In the genomic region with DNA sequence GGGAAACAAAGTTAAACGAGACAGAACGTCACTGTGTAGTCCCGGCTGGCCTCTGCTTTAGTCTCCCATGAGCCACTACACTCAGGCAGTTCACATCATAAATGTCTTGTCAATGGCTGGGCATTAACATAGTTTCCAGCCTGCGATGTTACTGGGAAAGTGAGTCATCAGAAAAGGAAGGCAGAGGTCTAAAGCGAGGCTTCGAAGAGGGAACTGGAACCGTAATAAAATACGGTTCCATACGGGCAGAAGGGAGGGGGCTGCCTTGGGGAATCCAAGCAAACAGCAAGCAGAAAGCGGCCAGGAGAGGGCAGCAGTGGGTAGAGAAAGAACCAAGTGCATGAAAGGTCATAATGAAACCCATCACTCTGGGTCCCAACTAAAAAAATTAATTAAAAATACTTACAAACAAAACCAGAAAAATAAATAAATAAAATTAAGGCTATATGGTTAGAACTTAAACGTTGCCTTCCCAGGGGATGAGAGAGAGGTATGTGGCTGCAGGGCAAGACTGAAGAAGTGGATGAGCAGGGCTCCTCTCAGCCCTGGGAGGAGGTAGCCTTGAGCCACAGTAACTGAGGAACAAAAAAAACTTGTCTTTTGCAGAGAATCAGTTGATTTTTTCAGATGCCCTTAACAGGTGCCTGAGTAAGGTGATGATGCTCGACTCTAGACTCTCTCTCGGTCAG, we compare ENCODE assay signal across 8 mouse cellular contexts. TPM values are rescaled to one million over a fixed set of nuclear protein-coding genes. Genes with fewer than 3 reads are reported as not detected.
A peak's percentile ranks its signal among the peaks of the same experiment; 100 is the strongest.
DNase-seq lines count a peak whose midpoint lies in the region; ATAC-seq lines count a peak whose summit lies in the region.

No protein-coding gene starts in this region.

- peak; percentile 54 for DNase-seq in c-Kit-negative CD71-positive TER-119-positive erythroid progenitor cells, embryonic 14.5 days (ENCODE audit: low read depth, low spot score)
- peak; percentile 85 for DNase-seq in forebrain, embryonic 11.5 days (ENCODE audit: low spot score)
- peak; percentile 80 for DNase-seq in kidney, postnatal 14 days
- peak; percentile 29 for DNase-seq in testis, postnatal 14 days (ENCODE audit: low spot score)

- H3K36me3 ChIP-seq in forebrain, embryonic 11.5 days (ENCODE audit: control insufficient read depth, insufficient read depth, low read length) = no peaks in the 10 kb centered on the region
- H3K36me3 ChIP-seq in heart, embryonic 15.5 days = no peaks in the 10 kb centered on the region
- peaks cover 34% of the 10 kb centered on the region for H3K36me3 ChIP-seq in liver, embryonic 15.5 days (replicated peaks)
- H3K36me3 ChIP-seq in neural tube, embryonic 12.5 days = no peaks in the 10 kb centered on the region; the same call in none of the 2 replicates

- H3K27ac ChIP-seq in forebrain, embryonic 11.5 days (ENCODE audit: low read depth, low read length) = no peak overlapping the region
- H3K27ac ChIP-seq in heart, embryonic 15.5 days = no peak overlapping the region
- 0 out of 2 replicates have a peak overlapping the region, but pooled peaks have one; percentile 19 for H3K27ac ChIP-seq in liver, embryonic 15.5 days (replicated peaks)
- H3K27ac ChIP-seq in neural tube, embryonic 12.5 days = no peak overlapping the region

- no peaks in the 10 kb centered on the region for H3K27me3 ChIP-seq in forebrain, embryonic 11.5 days (ENCODE audit: control insufficient read depth, insufficient read depth, low read length)
- no peaks in the 10 kb centered on the region for H3K27me3 ChIP-seq in heart, embryonic 15.5 days
- no peaks in the 10 kb centered on the region for H3K27me3 ChIP-seq in liver, embryonic 15.5 days
- H3K27me3 ChIP-seq in neural tube, embryonic 12.5 days (replicated peaks) = no peaks in the 10 kb centered on the region

- no peak overlapping the region for H3K9ac ChIP-seq in forebrain, embryonic 11.5 days (ENCODE audit: low read length)
- peak overlapping the region; percentile 36; the same call in 1 of the 2 replicates for H3K9ac ChIP-seq in heart, embryonic 15.5 days
- H3K9ac ChIP-seq in liver, embryonic 15.5 days = no peak overlapping the region
- no peak overlapping the region for H3K9ac ChIP-seq in neural tube, embryonic 12.5 days

- H3K4me2 ChIP-seq in forebrain, embryonic 11.5 days (ENCODE audit: low read depth, low read length, severe bottlenecking) = no peak overlapping the region
- H3K4me2 ChIP-seq in heart, embryonic 15.5 days = peak overlapping the region; percentile 56
- peak overlapping the region; percentile 34 for H3K4me2 ChIP-seq in liver, embryonic 15.5 days
- peak overlapping the region; percentile 42 for H3K4me2 ChIP-seq in neural tube, embryonic 12.5 days (replicated peaks)

- peak; percentile 94 for ATAC-seq in CD4-positive, CD25-positive, alpha-beta regulatory T cell, adult 4 months
- peak; percentile 78; the same call in 1 of the 2 replicates for ATAC-seq in forebrain, embryonic 11.5 days (replicated peaks; ENCODE audit: low FRiP score)
- no peak for ATAC-seq in heart, embryonic 15.5 days (replicated peaks; ENCODE audit: insufficient number of reproducible peaks, insufficient read depth, low FRiP score, low read depth)
- ATAC-seq in liver, embryonic 15.5 days (ENCODE audit: insufficient read depth) = peak; percentile 58
- peak; percentile 63 for ATAC-seq in neural tube, embryonic 12.5 days (ENCODE audit: low FRiP score, low read depth)

- H3K4me1 ChIP-seq in forebrain, embryonic 11.5 days (replicated peaks; ENCODE audit: control insufficient read depth, insufficient read depth, low read length) = no peaks in the 10 kb centered on the region
- no peaks in the 10 kb centered on the region for H3K4me1 ChIP-seq in heart, embryonic 15.5 days (replicated peaks)
- H3K4me1 ChIP-seq in liver, embryonic 15.5 days (replicated peaks) = peaks cover 28% of the 10 kb centered on the region
- peaks cover 2% of the 10 kb centered on the region; the same call in 1 of the 2 replicates for H3K4me1 ChIP-seq in neural tube, embryonic 12.5 days

- no peak overlapping the region for H3K4me3 ChIP-seq in forebrain, embryonic 11.5 days (ENCODE audit: low read depth, low read length)
- H3K4me3 ChIP-seq in heart, embryonic 15.5 days = peak overlapping the region; percentile 31
- no peak overlapping the region for H3K4me3 ChIP-seq in liver, embryonic 15.5 days (replicated peaks)
- H3K4me3 ChIP-seq in neural tube, embryonic 12.5 days = no peak overlapping the region

- 40% methylated on average over 13 of the region's 13 CpGs for WGBS in forebrain, embryonic 11.5 days
- WGBS in heart, embryonic 15.5 days = 27% methylated on average over 13 of the region's 13 CpGs
- 29% methylated on average over 13 of the region's 13 CpGs for WGBS in liver, embryonic 15.5 days (ENCODE audit: insufficient replicate concordance)
- WGBS in neural tube, embryonic 12.5 days = 36% methylated on average over 13 of the region's 13 CpGs

- no peaks in the 10 kb centered on the region for H3K9me3 ChIP-seq in forebrain, embryonic 11.5 days (ENCODE audit: control insufficient read depth, low read length)
- H3K9me3 ChIP-seq in heart, embryonic 15.5 days (replicated peaks) = no peaks in the 10 kb centered on the region
- no peaks in the 10 kb centered on the region for H3K9me3 ChIP-seq in liver, embryonic 15.5 days (replicated peaks)
- H3K9me3 ChIP-seq in neural tube, embryonic 12.5 days = no peaks in the 10 kb centered on the region

RNA-seq across cellular contexts. Expression of a gene that starts 24.4 kb away (rescaled TPM):
- polyA plus RNA-seq in CD4-positive, CD25-positive, alpha-beta regulatory T cell, adult 4 months (2017; shearing (Covaris generic)) = 10 to 100 TPM; 13.9 to 14.6 TPM
- polyA plus RNA-seq in forebrain, embryonic 11.5 days (2014; fragmentation: Nextera tagmentation; extraction: Ambion mirVana) = 49.9 and 51.5 TPM in 2 replicates
- polyA plus RNA-seq in heart, embryonic 15.5 days (2015; fragmentation: Nextera tagmentation; extraction: Ambion mirVana) = 27.9 and 32.0 TPM in 2 replicates
- polyA plus RNA-seq in liver, embryonic 15.5 days (2015; fragmentation: Nextera tagmentation; extraction: Ambion mirVana) = 21.0 and 23.6 TPM in 2 replicates
- 52.3 and 54.5 TPM in 2 replicates for polyA plus RNA-seq in neural tube, embryonic 12.5 days (2016; fragmentation: Nextera tagmentation; extraction: Ambion mirVana)

RNA-seq across cellular contexts. Expression of a gene that starts 33.1 kb away (rescaled TPM):
- not detected for polyA plus RNA-seq in CD4-positive, CD25-positive, alpha-beta regulatory T cell, adult 4 months (2017; shearing (Covaris generic))
- polyA plus RNA-seq in forebrain, embryonic 11.5 days (2014; fragmentation: Nextera tagmentation; extraction: Ambion mirVana) = 7.3 and 9.6 TPM in 2 replicates
- polyA plus RNA-seq in heart, embryonic 15.5 days (2015; fragmentation: Nextera tagmentation; extraction: Ambion mirVana) = 4.1 and 5.4 TPM in 2 replicates
- polyA plus RNA-seq in liver, embryonic 15.5 days (2015; fragmentation: Nextera tagmentation; extraction: Ambion mirVana) = 13.6 and 15.4 TPM in 2 replicates
- 16.8 and 18.4 TPM in 2 replicates for polyA plus RNA-seq in neural tube, embryonic 12.5 days (2016; fragmentation: Nextera tagmentation; extraction: Ambion mirVana)

Comparison
In these comparisons a context has a peak if more than half of its experiments do, and no peak if none do; other contexts are left out.
1. DNase-seq: peak in every context shown above with its lines; median percentile 85 in forebrain, embryonic 11.5 days; 80 in kidney, postnatal 14 days; 54 in c-Kit-negative CD71-positive TER-119-positive erythroid progenitor cells, embryonic 14.5 days; 29 in testis, postnatal 14 days.